Mouse (Mus musculus): Measurements from ENCODE around the gene Dll4.

DNA sequence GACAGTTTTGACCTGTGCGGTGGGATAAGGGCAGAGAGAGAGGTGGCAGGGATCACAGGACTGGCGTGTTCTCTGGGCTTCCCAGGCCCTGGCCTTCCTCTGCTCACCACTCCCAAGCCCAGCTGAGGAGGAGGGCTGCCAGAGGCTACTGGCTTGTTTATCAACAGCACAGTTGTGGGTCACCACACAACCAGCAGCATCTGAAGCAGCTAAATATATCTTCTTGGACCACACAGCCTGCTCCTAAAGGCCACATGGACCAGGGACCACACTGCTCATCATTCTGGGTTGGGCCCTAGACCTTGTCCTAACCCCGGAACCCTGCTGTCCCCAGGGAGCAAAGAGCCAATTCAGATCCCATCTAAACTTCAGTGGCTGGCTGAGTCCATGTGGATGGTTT, 39.4 kb downstream of the Dll4 start:
- TF ChIP-seq CTCF (IDR thresholded peaks at IDR 0.05; ENCODE audit: borderline replicate concordance, control insufficient read depth, extremely low read depth, insufficient read depth, low read length, poor library complexity) (no peak), POLR2A (IDR thresholded peaks at IDR 0.05; ENCODE audit: control insufficient read depth, extremely low read depth, insufficient read depth, low read length, poor library complexity) (no peak)

All from thymus, adult 2 months (tissue).